Mouse (Mus musculus) erythroblast, embryonic 14.5 days (primary cell): ENCODE measurements around the gene Gm128.

Experiments used
- GATA1 ChIP-seq: IDR thresholded peaks from 2 replicates; pipeline ENCODE4 v1.6.1; 2012; ENCODE audit warnings: low read length, inconsistent platforms, mixed read lengths
- TAL1 ChIP-seq: IDR thresholded peaks from 3 replicates; pipeline ENCODE4 v1.6.1; 2012; ENCODE audit warnings: low read length, inconsistent platforms, mixed read lengths

GRCm38 (mm10) chr3:95284062-95284461 lies 42.7 kb upstream of the Gm128 start:
- TF ChIP-seq GATA1 (no peak), TAL1 (no peak)
